Mouse (Mus musculus): ENCODE results near the gene Tk2.
A peak's percentile ranks its signal among the peaks of the same experiment; 100 is the strongest.
"Not testable (repeated sequence)": the region's sequence is repeated elsewhere in the genome, so short reads cannot be mapped to it uniquely, and the experiment has no call there.

Tk2 gene

DNA sequence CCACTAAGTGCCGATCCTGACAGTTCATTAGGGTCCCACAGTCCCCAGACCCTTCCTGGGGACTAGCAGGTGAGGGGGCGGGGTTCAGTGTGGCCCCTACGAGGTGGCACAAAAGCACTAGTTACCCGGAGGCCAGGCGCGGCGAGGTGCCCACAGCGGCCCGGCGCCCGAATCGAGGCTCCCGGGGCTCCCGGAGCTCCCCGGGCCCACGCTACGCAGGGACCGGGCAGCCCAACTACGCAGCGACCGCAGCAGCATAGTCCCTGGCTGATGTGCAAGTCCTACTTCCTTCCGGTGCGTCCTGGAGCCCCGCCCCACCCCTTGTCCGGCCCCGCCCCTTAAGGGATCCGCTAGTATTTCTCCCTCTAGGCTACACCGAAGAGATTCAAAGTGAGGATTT is at the start of gene Tk2:
Gene Tk2 (minus strand): TSS at position 283 of the 400 bp plus-strand sequence.
- DNase-seq (ENCODE audit: low spot score) = peak; percentile 40

GRCm38 (mm10) chr8:104294396-104294795 is 46.0 kb upstream of the Tk2 start:
- DNase-seq (ENCODE audit: low spot score) = no peak

DNA sequence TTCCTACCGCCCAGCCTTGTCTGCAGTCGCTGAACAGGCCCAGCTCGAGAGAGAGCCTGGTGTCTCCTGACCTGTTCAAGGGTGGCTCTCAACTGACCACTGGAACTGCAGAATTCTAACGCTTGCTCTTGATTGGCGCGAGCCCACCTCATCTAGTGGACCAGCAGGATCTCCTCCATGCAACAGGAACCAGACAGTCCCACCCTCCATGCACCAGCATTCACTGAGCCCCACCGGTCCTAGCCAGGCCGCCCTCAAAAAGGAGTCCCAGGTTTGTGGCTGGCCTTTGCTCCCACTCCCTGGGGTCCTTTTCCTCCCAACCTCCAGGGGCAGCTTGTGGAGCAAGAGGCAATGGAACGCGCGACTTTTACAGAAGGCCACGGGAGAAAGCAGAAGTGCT is 44.7 kb upstream of the Tk2 start, which contains the start of gene Cmtm2a:
Gene Cmtm2a (minus strand): TSS at position 101 of the 400 bp plus-strand sequence.
- not testable (repeated sequence) for DNase-seq (ENCODE audit: low spot score)

DNA sequence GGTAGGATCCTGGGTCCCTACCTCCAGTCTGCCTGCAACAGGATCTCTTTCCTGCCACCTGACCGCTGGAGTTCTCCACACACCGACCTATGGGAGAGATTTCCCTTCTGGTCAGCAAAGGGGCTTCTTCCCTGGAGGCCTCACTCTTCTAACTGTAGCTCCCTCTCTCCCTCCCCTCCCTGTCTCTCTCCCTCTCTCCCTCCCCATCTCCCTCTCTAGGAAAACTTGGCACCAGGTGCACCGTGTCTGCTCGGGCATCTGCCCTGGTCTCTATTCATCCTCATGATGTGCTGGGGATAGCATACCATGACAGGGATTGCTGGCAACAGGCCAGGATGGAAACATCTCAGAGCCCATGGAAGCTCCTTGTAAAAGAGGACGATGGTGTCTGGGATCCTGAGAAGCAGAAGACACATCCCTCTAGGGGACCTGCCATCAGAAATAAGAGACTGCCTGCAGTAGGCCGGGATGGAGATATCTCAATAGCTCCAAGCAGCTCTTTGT is 20.6 kb upstream of the Tk2 start:
- DNase-seq (ENCODE audit: low spot score) = no peak

- no peak for DNase-seq (ENCODE audit: low spot score)
Measured at GRCm38 (mm10) chr8:104268368-104268767, 20.0 kb upstream of the Tk2 start.

DNA sequence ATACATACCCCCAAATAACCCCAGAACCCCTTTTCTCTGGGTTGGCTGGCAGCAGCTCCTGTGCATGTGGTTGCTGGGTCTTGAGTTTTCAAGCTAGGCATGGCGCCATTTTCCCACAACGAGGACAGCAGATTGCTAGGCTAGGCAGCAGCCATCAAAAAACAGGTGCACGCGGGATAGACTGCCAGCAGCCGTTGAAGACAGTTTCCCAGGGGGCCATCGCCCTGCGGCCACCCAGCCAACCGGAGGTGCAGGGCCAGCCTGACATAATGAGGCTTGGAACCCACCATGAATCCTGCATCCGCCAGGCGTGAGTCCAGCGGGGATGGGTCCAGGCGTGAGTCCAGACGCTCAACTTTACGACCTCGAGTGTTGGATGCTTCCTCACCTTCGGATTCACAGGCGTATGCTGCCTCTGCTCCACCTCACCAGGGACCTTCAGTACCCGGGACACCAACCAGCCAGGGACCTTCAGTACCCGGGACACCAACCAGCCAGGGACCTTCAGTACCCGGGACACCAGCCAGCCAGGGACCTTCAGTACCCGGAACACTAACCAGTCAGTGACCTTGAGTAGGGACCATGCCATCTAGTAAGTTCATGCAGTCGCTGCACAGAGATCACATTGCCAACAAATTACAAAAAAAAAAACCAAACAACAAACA is 16.0 kb upstream of the Tk2 start:
- not testable (repeated sequence) for DNase-seq (ENCODE audit: low spot score)

DNA sequence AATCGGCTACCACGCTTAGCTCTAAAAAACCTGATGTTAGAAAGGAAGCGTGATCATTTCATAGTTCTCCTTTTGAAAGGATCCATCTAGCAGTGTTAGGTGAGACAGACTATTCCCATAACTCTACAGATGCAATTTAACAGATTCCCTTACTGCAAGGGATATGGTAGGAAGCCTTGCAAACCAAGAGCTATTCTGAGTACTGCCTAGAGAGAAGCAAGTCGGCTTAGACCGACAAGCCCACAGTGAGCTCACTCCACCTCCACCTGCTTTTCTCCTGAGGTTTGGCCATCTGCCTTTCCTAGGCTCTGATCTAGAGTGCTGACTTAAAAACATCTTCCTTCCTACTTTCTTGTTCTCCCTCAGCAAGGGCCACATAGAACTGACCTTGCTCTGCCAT is 13.4 kb upstream of the Tk2 start:
- DNase-seq (ENCODE audit: low spot score) = not testable (repeated sequence)

GRCm38 (mm10) chr8:104253016-104253415 is 4.7 kb upstream of the Tk2 start:
- no peak for DNase-seq (ENCODE audit: low spot score)

DNA sequence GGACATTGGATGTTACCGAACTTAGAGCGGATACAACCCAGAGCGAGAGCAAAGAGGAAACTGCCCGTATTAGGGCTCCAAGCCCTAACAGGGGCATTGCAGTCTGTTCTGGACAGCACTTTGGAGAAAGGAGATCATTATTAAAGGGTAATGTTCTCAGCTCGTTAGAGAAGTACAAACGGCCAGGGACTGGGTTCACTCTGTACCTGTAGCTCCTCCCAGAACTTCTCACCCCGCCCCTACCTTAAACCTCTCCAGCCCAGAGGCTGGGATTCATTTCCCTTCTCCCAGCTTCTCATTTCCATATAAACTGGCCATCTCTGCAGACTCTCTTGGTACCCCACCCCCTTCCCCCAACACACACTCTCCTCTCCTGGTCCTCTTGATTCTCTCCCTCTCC is 3.1 kb upstream of the Tk2 start:
- no peak for DNase-seq (ENCODE audit: low spot score)

DNA sequence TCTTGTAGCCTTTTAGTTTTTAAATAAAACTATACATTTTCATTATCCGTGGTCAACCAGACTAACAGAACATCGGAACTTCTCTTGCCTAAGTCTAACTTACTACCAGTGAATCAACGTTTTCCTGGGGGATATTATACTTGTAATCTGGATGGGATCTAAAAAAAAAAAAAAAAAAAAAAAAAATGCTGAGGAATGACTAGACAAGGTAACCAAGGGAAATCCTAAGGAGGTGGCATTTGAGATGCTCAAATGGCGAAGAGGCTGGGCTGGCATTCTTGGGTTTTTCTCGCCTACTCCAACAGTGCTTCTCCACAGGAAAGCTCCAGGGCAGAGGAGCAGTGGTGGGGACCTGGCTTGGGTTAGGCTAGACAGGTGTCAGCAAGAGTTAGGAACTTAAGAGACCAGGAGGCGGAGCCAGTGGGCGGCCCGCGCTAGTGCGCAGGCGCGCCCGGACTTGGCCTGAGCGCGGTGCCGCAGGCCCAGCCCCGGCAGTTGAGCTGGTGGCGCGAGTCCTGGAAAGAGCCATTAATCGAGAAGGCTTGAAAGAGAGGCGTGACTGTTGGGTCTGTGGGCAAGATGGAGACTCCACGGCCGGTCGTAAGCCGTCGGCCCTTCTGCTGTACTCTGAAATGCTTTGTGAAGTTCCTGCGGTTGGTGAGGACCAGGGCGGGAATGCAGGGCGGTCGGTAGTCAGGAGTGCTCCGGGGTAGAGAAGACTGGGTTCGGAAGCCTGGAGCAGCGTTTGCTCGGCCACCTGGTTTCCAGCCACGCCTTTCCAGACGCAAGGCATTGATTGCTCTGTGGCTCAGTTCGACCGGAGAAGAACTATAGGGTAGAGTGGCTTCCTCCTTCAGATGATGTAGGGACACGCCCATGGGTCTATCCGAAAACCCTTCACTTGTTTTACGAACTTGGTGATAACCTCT is 2.3 kb upstream of the Tk2 start, which contains the start of gene Cklf:
Gene Cklf (plus strand): TSS at position 423 of the 929 bp plus-strand sequence.
- DNase-seq (ENCODE audit: low spot score) = no peak

- DNase-seq (ENCODE audit: low spot score) = no peak
Measured at GRCm38 (mm10) chr8:104249442-104249996, 1.2 kb upstream of the Tk2 start.

DNA sequence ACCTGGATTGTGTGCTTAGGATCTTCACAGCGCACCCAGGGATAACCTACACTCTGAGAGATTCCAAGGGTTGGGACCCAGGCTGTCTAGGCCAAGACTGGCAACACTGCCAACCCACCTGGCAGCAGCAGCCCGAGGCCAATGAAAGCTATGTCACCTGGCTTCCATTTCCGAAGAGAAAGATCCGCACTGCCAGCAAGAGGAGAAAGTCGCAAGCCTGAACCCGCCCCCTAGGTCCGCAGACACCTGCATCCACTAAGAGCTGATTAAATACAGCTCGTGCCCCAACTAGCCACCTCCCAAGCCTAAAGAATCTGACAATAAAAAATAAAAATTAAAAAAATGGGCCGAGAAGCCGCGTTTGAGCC is 466 bp downstream of the Tk2 start:
- no peak for DNase-seq (ENCODE audit: low spot score)

DNA sequence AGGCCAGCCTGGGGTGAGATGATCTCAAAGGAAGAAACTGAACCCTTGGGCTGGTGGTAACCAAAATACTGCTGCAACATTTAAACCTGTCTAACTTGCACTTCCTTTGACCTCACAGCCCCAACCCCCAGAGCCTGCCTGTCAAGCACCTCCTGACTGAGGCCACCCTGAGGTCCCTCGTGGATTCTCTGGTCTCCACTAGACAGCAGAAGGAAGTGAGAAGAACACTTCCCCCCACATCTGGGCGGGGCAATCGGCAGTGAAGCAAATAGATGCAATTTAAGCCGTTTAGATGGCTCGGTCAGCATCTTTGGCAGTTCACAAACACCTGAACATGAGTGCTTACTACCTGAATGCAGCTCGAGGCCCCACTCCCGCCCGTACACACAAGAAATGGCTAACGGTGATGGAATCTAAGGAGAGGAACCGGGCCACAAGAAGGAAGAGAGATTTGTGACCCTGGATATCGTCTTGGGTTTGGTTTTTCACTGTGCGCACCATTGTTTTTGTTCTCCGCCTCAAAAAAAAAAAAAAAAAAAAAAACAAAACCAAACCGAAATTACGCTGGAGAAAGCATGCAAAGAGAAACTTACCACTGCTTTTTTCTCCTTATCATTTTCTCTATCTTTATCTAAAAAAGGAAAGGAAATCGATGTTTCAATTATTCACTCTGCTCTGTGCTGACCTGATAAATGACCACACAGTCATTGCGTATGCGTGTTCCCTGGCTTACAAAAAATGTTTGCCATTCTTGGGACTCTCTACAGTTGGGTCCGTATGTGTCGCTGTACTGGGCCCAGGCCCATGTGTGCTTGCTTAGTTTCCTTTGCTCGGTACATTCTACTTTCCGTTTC is 1.1 kb downstream of the Tk2 start:
- DNase-seq (ENCODE audit: low spot score) = no peak

DNA sequence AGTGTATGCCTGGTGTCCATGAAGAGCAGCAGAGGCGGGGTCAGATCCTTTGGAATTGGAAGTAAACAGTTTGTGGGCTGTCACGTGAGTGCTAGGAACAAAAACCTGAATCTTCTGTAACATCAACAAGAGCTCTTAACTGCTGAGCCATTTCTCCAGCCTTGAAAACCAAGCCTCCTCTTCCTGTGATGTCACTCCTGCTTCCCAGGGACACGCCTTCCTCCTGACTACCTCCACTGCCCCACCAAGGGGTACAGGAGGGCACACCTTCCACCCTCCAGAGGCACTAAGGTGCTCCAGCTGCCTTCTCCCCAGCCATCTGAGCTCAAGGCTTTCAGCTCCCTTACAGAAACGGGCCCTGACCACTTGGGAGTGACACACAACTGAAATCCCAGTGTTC is 1.7 kb downstream of the Tk2 start:
- no peak for DNase-seq (ENCODE audit: low spot score)

GRCm38 (mm10) chr8:104242038-104242644 is 6.2 kb downstream of the Tk2 start:
- DNase-seq (ENCODE audit: low spot score) = no peak

- no peak for DNase-seq (ENCODE audit: low spot score)
Measured at GRCm38 (mm10) chr8:104239418-104239861, 8.9 kb downstream of the Tk2 start.

GRCm38 (mm10) chr8:104234573-104234972 is 13.8 kb downstream of the Tk2 start:
- no peak for DNase-seq (ENCODE audit: low spot score)

GRCm38 (mm10) chr8:104232919-104233318 is 15.4 kb downstream of the Tk2 start:
- DNase-seq (ENCODE audit: low spot score) = no peak

GRCm38 (mm10) chr8:104232039-104232438 is 16.3 kb downstream of the Tk2 start:
- DNase-seq (ENCODE audit: low spot score) = no peak

DNA sequence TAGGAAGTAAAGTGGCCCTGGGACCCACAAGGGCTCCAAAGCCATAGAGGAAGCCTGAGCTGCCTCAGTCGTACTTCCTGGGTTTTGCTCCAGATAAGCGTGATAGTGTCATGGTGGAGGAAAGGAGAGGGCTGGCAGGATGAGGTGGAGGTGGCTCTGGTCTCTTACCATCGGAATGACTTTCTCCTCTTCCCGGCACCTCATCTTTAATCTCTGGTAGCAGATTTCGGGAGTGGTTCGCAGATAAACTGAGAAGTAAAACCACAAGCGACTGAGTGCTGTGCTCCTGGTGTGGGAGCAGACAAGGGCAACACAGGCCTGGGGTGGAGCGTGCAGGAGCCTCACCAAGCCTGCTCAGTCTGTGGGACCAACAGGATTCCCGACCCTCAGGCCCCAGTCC is 18.0 kb downstream of the Tk2 start:
- DNase-seq (ENCODE audit: low spot score) = no peak

DNA sequence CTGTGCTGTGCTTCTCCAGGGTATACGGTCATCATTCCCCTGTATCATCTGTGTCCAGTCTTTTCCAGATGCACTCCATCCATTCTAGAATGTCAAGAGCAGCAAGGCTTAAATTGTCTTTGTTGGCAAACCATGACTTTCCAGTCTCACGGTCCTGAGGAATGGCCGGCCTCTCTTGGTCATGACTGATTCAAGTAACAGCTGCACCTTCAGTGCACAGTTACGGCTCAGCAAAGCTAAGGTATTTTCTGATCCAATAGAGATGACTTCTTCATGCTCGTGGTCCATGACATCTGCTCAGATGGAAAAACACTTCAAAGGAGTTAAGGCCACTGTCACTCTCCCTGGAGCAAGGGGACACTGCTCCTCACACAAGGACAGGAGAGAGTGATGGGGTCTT is 21.3 kb downstream of the Tk2 start:
- DNase-seq (ENCODE audit: low spot score) = no peak

Data from layer of hippocampus, adult 9-10 months (tissue).